Mouse (Mus musculus): ENCODE measurements around the gene Cxcl13.
A peak's percentile ranks its signal among the peaks of the same experiment; 100 is the strongest.
"Not testable (repeated sequence)": the region's sequence is repeated elsewhere in the genome, so short reads cannot be mapped to it uniquely, and the experiment has no call there.

Gene Cxcl13

GRCm38 (mm10) chr5:95956651-95957050 lies at the start of gene Cxcl13:
Cxcl13 (plus strand) TSS chr5:95956951.
- no peak for DNase-seq (ENCODE audit: low read depth, low spot score)

GRCm38 (mm10) chr5:95911006-95911405 lies 45.7 kb upstream of the Cxcl13 start:
- no peak for DNase-seq (ENCODE audit: low read depth, low spot score)

- DNase-seq (ENCODE audit: low read depth, low spot score): no peak
Observed at GRCm38 (mm10) chr5:95918491-95918890, 38.3 kb upstream of the Cxcl13 start.

DNA sequence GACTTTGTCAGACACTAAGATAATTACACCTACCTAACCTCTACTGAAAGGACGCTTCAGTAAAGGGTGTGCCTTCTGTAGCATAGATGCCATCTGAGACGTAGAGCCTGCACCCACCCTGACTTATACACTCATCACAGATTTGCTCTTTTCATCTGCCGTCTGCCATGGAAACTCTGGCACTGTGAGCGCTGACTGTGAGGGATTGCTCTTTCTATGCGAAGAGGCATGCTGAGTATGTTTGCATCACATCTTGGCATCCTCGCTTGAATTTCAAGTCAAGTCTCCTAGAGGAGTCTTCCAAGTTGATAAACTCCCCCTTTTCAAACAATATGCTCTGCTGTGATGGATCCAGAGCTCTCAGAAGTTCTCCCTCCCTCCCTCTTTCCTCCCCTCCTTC lies 32.7 kb upstream of the Cxcl13 start:
- DNase-seq (ENCODE audit: low read depth, low spot score): no peak

DNA sequence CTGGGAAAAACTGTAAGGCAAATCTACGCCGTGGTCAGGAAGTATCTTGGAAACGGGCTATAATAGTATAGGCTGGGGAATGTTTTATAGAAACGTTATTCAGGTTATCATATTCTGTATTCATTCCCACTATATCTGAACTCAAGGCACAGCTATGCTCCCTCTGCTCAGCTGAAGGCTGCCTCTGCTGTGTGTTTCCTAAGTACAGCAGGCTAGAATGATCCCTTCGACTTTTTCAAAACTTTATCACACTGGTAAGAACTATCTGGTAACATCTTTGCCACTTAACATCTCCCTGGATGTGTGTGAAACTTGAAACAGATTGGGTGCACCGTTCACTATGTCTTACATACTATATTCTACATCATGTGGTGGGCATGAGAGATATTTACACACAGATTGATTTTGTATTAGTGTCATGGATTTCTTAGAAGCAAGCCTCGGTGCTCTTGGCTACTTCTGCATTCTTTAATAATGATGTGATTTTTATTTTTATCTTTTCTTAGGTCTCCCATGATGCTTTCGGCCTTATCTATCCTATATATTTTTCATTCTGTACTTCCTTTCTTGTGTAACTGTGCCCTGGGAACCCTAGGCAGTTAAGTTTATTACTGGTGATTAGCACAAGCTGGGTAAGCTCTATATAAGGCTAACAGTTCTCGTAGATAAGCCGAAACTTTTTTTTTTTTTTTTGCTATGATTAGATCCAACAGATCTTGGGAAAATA lies 31.4 kb upstream of the Cxcl13 start:
- DNase-seq (ENCODE audit: low read depth, low spot score): no peak

DNA sequence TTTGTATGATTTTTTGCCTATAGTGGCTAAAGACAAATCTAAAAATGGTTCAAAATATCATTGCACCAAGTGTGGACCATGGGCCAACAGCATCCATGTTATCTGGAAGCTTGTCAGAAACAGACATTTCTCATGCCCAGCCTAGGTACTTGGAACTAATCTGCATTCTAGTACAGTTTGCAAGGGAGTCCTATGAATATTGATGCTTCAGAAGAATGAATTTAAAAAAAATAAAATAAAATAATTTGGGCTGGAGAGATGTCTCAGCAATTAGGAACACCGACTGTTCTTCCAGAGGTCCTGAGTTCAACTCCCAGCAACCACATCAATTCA lies 30.9 kb upstream of the Cxcl13 start:
- no peak for DNase-seq (ENCODE audit: low read depth, low spot score)

GRCm38 (mm10) chr5:95935035-95935434 lies 21.7 kb upstream of the Cxcl13 start:
- DNase-seq (ENCODE audit: low read depth, low spot score): no peak

DNA sequence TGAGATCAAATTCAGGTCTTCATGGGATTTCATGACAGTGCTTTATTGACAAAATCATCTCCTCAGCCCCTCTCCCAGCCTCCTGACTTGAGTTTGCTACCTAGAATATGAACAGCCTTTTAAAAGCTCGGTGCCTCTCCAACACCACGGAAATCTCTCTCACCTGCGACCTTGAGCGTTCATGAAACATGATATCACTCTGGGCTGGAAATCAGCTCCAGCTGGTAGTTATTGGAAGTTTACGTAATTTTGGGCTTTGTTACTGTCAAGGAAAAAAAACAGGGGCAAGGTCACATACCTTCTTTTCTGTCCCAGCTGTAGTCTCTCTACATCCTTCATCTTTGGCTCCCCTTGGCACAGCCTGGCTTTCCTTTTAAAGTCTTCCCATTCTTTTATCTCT lies 20.7 kb upstream of the Cxcl13 start:
- no peak for DNase-seq (ENCODE audit: low read depth, low spot score)

GRCm38 (mm10) chr5:95937129-95937528 lies 19.6 kb upstream of the Cxcl13 start:
- DNase-seq (ENCODE audit: low read depth, low spot score): no peak

GRCm38 (mm10) chr5:95938044-95938625 lies 18.6 kb upstream of the Cxcl13 start:
- peak; percentile 1 for DNase-seq (ENCODE audit: low read depth, low spot score)

DNA sequence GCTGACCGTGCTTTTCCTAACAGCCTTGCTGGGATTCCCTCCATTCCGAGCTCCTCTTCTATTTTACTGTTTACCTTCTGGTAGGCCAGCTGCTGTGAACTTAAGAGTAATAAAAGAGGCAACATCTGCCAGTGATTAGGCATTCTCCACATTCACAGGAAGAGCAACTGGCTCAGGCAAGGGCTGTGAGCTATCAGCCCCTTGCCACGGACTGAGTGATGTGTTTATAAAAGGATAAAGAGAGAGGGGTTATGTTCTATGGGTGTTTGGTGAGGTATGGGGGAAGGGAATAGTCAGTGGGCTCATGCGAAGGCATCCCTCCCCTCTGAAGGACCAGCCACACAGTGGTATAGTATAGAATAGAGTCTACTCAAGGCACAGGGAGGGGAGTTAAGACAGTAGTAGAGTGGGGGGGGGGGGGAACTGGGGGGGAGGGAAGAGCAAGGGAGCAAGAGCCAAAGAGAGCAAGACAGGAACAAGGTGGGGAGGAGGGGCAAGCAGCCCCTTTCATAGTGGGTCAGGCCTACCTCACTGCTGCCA lies 16.0 kb upstream of the Cxcl13 start:
- DNase-seq (ENCODE audit: low read depth, low spot score): no peak

- DNase-seq (ENCODE audit: low read depth, low spot score): no peak
Observed at GRCm38 (mm10) chr5:95941562-95941961, 15.2 kb upstream of the Cxcl13 start.

DNA sequence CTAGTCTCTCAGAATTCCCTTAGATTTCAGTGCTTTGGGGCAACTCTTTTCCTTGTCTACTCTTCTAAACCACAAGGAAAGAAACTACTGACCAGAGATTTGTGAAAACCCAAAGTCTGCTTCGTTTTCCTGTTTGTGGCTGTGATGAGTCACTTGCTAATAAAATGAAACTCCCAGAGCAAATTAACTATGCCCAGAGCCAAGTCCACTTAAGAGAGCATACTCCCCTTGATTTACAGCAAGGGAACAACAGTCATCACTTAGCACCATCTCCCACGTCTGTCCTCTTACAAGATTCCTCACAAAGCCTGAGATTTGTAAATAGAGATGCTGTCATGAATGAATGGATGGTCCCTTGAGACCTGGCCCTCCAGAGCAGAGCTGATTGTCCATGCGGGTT lies 11.6 kb upstream of the Cxcl13 start:
- DNase-seq (ENCODE audit: low read depth, low spot score): no peak

DNA sequence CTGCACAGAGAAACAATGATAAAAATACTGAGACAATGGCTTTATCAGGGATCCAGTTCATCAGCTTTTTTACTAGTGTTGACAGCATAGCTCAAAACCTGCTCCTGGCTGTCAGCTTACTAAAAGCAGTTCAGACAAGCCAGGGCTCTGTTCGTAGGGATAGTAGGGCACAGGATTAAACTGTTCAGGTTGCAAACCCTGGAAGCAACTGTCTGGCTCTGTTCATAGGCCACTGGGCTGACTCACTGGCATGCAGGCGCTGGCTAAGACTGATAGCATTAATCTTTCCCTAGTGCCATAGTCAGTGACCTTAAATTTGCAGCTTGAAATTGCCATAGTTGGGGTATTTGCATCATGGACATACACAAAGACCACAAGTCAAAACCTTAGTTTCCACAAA lies 10.4 kb upstream of the Cxcl13 start:
- no peak for DNase-seq (ENCODE audit: low read depth, low spot score)

GRCm38 (mm10) chr5:95948641-95949040 lies 8.1 kb upstream of the Cxcl13 start:
- no peak for DNase-seq (ENCODE audit: low read depth, low spot score)

DNA sequence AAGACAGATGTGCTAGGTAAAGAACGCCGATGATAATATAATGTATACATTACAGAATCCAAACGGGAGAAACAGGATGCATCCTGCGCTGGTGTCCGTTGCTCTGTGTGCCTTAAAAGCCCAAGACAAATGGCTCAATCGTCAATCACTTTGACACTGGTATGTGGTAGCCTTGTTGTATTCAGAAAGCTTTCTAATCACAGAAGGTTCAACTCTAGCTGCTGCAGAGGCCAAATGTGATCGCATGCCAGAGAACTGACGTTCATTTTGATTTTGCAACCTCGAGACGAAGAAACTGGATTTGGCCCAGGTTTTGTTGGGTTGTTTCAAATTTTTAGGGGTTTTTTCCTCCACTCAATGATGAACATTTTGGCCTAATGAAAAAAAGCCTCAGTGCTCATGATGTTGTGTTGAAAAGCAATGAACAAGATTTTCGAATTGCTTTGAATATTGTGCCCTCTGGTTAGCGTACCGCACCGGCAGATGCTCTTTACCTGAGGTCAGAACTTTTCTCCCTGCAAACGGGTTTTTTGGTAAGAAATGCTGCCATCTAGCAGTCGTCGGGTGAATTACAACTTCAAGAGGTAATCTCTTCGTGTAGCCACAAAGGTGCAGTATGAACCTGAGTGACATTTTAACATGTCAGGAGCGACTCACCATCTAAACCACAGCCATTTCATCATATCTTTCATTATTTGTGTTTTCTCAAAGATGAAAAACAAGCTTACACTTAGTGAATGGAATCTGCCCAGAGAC lies 6.6 kb upstream of the Cxcl13 start:
- DNase-seq (ENCODE audit: low read depth, low spot score): peak; percentile 31

GRCm38 (mm10) chr5:95964940-95965339 lies 8.2 kb downstream of the Cxcl13 start:
- no peak for DNase-seq (ENCODE audit: low read depth, low spot score)

GRCm38 (mm10) chr5:95966621-95967020 lies 9.9 kb downstream of the Cxcl13 start:
- no peak for DNase-seq (ENCODE audit: low read depth, low spot score)

- peak; percentile 18 for DNase-seq (ENCODE audit: low read depth, low spot score)
Observed at GRCm38 (mm10) chr5:95970845-95971244, 14.1 kb downstream of the Cxcl13 start.

DNA sequence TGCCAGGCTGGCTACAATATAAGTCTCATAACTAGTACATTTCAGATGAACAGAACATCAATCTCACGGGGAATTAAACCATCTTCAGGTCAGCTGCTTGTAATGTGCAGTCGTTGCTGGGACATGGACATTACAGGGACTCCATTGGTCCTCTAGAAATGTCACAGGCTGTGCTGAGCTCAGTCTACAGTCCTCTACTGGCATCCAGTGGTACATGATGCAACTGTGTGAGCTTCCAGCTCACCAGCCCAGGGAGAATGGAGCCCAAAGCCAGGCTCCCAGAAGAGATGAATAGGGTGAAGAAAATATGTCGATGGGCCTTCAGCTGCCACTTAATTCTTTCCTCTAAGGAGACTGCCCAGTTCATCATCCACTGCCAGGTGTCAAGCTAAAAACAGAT lies 15.5 kb downstream of the Cxcl13 start:
- no peak for DNase-seq (ENCODE audit: low read depth, low spot score)

DNA sequence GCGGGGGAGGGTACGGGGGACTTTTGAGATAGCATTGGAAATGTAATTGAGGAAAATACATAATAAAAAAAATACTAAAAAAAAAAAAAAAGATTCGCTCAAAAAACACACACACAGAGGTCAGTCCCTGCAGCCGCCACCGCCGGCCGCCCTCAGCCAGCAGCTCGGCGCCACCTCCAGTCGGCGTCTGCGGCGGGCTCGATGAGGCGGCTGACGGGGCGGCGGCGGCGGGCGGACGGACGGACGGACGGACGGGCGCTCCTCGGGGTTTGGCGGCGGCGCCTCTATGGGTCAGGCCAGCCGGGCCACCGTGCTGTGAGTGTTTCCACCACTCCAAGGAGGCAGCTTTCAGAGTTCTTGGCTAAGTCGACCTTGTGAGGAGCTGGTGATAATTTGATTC lies 17.1 kb downstream of the Cxcl13 start:
- DNase-seq (ENCODE audit: low read depth, low spot score): not testable (repeated sequence)

GRCm38 (mm10) chr5:95976299-95976698 lies 19.5 kb downstream of the Cxcl13 start:
- DNase-seq (ENCODE audit: low read depth, low spot score): no peak
